Mouse (Mus musculus): ENCODE data around the gene Zfp37. TPM values are rescaled to one million over a fixed set of nuclear protein-coding genes. Genes with fewer than 3 reads are reported as not detected.
"Not testable (repeated sequence)": the region's sequence is repeated elsewhere in the genome, so short reads cannot be mapped to it uniquely, and the experiment has no call there.

Gene Zfp37
- polyA plus RNA-seq, 1 experiment = 0.50 TPM

DNA sequence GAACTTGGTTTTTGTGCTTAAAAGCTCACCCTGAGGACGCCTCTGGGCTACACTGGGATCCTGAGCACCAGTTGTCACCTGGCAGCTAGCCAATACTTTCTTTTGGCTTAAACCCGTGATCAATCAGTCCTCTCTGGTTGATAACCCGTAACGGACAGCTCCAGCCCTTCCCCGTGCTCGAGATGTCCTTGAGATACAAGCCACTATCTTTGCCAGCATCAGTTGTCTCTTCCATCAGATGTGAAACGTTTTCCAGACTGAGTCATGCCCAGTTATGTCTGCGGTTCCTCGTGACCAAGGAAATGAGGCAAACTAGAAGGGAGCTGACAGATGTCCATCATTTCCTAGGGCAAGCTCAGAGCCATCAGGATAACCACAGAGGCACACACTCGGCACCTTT is 36.3 kb upstream of the Zfp37 start:
- DNase-seq = no peak
- Histone ChIP-seq H3K27me3 (replicated peaks; ENCODE audit: control insufficient read depth, insufficient read depth, low read length) (no peaks in the 10 kb centered on the region), H3K27ac (ENCODE audit: insufficient read depth, low read depth, low read length) (no peak overlapping the region), H3K4me1 (ENCODE audit: control insufficient read depth, insufficient read depth, low read length) (no peaks in the 10 kb centered on the region), H3K36me3 (ENCODE audit: control insufficient read depth, insufficient read depth, low read length) (no peaks in the 10 kb centered on the region), H3K4me3 (ENCODE audit: insufficient read depth, low read depth, low read length) (no peak overlapping the region)
- no peak for TF ChIP-seq POLR2A (IDR thresholded peaks at IDR 0.05; ENCODE audit: low read depth, low read length)
- no peak for TF ChIP-seq CTCF (conservative IDR thresholded peaks at IDR 0.05; ENCODE audit: insufficient read depth, insufficient read length, low read depth, low read length)
- 58% methylated on average over 10 of the region's 10 CpGs for WGBS

DNA sequence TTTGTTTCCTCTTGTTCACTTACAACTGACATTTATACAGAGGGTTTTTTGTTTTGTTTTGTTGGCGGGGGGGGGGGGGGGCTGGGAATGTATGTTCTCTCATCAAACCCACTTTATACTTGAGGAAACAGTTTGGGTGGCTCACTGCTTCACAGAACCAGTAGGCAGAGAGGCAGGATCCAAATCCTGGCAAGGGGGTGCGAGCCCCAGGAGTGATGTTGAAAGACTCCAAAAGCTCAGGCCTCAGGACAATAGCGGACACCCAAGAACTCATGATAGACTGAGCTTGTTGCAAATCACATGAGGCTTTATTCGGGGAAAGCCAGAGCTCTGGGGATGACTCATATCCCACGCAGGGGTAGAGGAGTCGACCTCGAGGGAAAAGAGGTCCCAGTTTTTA is 35.2 kb upstream of the Zfp37 start:
- not testable (repeated sequence) for H3K36me3 ChIP-seq (ENCODE audit: control insufficient read depth, insufficient read depth, low read length); DNase-seq; H3K4me3 ChIP-seq (ENCODE audit: insufficient read depth, low read depth, low read length); H3K27me3 ChIP-seq (replicated peaks; ENCODE audit: control insufficient read depth, insufficient read depth, low read length); H3K4me1 ChIP-seq (ENCODE audit: control insufficient read depth, insufficient read depth, low read length); H3K27ac ChIP-seq (ENCODE audit: insufficient read depth, low read depth, low read length)
- 76% methylated on average over 7 of the region's 7 CpGs for WGBS

DNA sequence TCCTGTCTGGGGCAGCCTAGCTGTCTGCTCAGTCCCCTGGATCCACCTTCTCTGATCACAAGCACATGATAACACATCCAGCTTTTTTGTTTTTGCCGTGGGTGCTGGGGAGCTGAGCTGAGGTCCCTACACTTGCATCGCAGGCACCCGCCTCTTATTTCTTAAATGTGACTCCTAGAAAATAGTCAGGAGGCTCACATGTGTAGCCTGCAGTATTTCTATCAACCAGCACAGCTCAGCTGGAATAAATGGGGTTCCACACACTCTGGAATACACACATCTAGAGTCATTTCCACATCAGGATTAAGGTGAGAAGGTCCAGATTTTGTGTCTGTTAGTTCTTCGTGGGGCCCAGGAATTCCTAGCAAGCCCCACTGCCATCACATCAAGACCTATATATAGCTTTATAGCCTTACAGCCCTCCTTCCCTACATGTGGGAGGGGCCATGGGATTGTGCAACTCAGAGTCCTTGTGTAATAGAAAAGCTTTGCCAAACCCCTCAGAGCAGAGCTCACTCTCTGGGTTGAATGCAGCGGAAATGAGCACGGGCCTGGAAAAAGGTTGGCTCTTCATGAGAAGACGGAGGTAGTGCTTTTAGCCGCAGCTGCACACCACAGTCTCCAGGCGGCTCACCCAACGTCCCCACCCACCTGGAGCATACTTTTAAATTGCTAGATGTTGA is 34.4 kb upstream of the Zfp37 start:
- DNase-seq = no peak
- H3K27ac ChIP-seq (ENCODE audit: insufficient read depth, low read depth, low read length) = no peak overlapping the region
- 72% methylated on average over 10 of the region's 10 CpGs for WGBS
- no peaks in the 10 kb centered on the region for H3K4me1 ChIP-seq (ENCODE audit: control insufficient read depth, insufficient read depth, low read length)
- no peaks in the 10 kb centered on the region for H3K27me3 ChIP-seq (replicated peaks; ENCODE audit: control insufficient read depth, insufficient read depth, low read length)
- H3K4me3 ChIP-seq (ENCODE audit: insufficient read depth, low read depth, low read length) = no peak overlapping the region
- no peak for TF ChIP-seq CTCF (conservative IDR thresholded peaks at IDR 0.05; ENCODE audit: insufficient read depth, insufficient read length, low read depth, low read length)
- no peaks in the 10 kb centered on the region for H3K36me3 ChIP-seq (ENCODE audit: control insufficient read depth, insufficient read depth, low read length)

DNA sequence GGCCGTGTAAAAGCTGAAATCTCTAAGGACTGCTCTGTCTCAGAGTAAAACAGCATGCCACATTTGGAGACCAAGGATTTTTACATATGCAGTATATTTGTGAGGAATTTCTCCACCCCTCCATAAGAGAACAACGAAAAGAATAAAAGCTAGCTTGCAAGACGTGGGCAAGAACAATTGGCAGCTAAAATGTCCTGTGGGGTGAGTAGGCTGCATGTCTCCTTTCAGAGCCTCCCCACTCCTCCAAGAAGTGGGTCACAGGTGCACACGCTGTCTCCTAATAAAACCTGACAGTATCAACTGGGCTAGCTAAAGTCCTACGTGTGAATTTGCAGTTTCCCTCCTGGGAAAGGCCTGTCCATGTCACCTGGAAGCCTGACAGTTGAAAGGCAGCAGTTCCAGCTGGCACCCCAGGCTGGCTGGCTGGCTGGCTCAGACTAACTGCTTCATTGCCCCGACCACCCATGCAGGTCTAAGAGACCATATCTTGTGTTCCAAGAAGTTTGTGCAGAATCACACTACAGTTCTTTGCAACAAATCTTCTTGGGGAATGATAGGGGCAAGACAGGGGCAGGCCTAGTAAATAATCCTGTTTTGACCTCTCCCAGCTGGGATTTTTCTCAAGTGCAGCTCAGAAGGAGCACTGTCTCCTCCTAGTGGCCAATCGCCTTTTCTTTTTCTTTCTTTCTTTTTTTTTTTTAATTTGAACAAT is 32.4 kb upstream of the Zfp37 start:
- DNase-seq = peak; percentile 17
- Histone ChIP-seq H3K36me3 (ENCODE audit: control insufficient read depth, insufficient read depth, low read length) (no peaks in the 10 kb centered on the region), H3K27ac (ENCODE audit: insufficient read depth, low read depth, low read length) (no peak overlapping the region), H3K27me3 (replicated peaks; ENCODE audit: control insufficient read depth, insufficient read depth, low read length) (no peaks in the 10 kb centered on the region), H3K4me3 (ENCODE audit: insufficient read depth, low read depth, low read length) (no peak overlapping the region), H3K4me1 (ENCODE audit: control insufficient read depth, insufficient read depth, low read length) (no peaks in the 10 kb centered on the region)
- TF ChIP-seq CTCF (conservative IDR thresholded peaks at IDR 0.05; ENCODE audit: insufficient read depth, insufficient read length, low read depth, low read length) = peak; percentile 26; the same call in 1 of the 2 replicates
- TF ChIP-seq POLR2A (IDR thresholded peaks at IDR 0.05; ENCODE audit: low read depth, low read length) = no peak
- WGBS = 19% methylated on average over 7 of the region's 7 CpGs

DNA sequence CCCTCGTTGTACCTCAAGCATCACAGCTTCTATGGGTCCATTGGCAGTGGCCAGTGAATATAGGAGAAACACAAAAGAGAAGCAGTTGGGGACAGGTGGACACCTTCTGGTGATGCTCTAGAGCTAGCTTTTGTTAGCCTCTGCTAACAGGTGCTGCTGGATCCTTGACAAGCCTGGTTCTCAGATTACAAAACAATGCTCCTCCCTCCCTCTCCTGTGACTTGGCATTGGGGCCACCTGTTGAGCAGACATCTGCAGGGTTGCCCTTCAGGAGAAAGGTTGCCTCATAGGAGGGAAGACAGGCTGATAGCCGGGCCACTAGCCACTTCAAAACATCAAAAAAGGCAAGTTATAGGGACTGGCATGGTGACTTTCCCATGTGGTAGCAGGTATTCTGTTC is 31.4 kb upstream of the Zfp37 start, which contains the start of gene Slc31a2:
Slc31a2 (plus strand) TSS at position 287 of the 400 bp plus-strand sequence.
- DNase-seq = no peak
- 50% methylated on average over 2 of the region's 2 CpGs for WGBS
- H3K27ac ChIP-seq (ENCODE audit: insufficient read depth, low read depth, low read length) = no peak within 1 kb of the TSS
- no peaks in the 10 kb centered on the region for H3K36me3 ChIP-seq (ENCODE audit: control insufficient read depth, insufficient read depth, low read length)
- H3K4me3 ChIP-seq (ENCODE audit: insufficient read depth, low read depth, low read length) = no peak within 1 kb of the TSS
- no peaks in the 10 kb centered on the region for H3K27me3 ChIP-seq (replicated peaks; ENCODE audit: control insufficient read depth, insufficient read depth, low read length)
- H3K4me1 ChIP-seq (ENCODE audit: control insufficient read depth, insufficient read depth, low read length) = no peaks in the 10 kb centered on the region
- TF ChIP-seq CTCF (conservative IDR thresholded peaks at IDR 0.05; ENCODE audit: insufficient read depth, insufficient read length, low read depth, low read length) (no peak), POLR2A (IDR thresholded peaks at IDR 0.05; ENCODE audit: low read depth, low read length) (no peak)

DNA sequence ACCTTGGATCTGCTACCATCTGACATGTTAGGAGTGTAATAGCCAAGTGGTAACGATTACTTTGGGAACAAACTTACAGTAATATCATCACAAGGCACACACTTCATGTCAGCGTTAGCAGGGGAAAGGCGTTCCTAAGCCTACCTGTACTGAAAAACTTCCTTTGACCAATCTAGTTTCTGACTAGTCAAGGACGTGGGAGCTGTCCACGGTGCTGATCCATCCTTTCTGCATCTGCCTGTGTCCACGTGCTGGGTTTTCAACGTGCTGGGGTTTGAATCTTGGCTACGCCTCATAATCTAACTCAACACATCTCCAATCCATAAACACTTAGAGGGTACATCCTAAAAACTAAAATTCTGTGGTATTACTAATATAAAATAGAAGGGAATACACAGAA is 26.1 kb upstream of the Zfp37 start:
- H3K36me3 ChIP-seq (ENCODE audit: control insufficient read depth, insufficient read depth, low read length) = no peaks in the 10 kb centered on the region
- no peak overlapping the region for H3K4me3 ChIP-seq (ENCODE audit: insufficient read depth, low read depth, low read length)
- DNase-seq = peak; percentile 34
- no peak overlapping the region for H3K27ac ChIP-seq (ENCODE audit: insufficient read depth, low read depth, low read length)
- TF ChIP-seq POLR2A (IDR thresholded peaks at IDR 0.05; ENCODE audit: low read depth, low read length) (no peak), CTCF (conservative IDR thresholded peaks at IDR 0.05; ENCODE audit: insufficient read depth, insufficient read length, low read depth, low read length) (no peak)
- H3K4me1 ChIP-seq (ENCODE audit: control insufficient read depth, insufficient read depth, low read length) = no peaks in the 10 kb centered on the region
- no peaks in the 10 kb centered on the region for H3K27me3 ChIP-seq (replicated peaks; ENCODE audit: control insufficient read depth, insufficient read depth, low read length)
- WGBS = 19% methylated on average over 8 of the region's 8 CpGs

DNA sequence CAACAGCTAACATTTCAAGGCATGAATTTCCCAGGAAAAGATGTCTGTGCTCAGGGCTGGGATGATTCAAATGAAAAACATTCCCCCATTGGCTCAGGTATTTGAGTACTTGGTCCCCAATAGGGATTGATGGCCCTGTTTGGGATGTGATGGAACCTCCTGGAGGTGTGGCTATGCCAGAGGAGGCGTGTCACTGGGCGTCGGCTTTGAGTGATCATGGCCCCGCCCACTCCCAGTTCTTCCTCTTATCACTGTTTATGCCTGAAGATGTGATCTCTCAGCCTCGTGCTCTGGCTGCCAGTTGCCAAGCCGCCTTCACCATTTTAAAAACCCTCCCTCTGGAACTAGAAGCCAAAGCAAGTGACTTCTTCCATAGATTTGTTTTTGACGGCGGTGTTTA is 23.7 kb upstream of the Zfp37 start:
- TF ChIP-seq POLR2A (IDR thresholded peaks at IDR 0.05; ENCODE audit: low read depth, low read length) (no peak), CTCF (conservative IDR thresholded peaks at IDR 0.05; ENCODE audit: insufficient read depth, insufficient read length, low read depth, low read length) (no peak)
- no peaks in the 10 kb centered on the region for H3K27me3 ChIP-seq (replicated peaks; ENCODE audit: control insufficient read depth, insufficient read depth, low read length)
- no peaks in the 10 kb centered on the region for H3K4me1 ChIP-seq (ENCODE audit: control insufficient read depth, insufficient read depth, low read length)
- WGBS = 66% methylated on average over 8 of the region's 8 CpGs
- no peak overlapping the region for H3K4me3 ChIP-seq (ENCODE audit: insufficient read depth, low read depth, low read length)
- H3K36me3 ChIP-seq (ENCODE audit: control insufficient read depth, insufficient read depth, low read length) = no peaks in the 10 kb centered on the region
- DNase-seq = no peak
- no peak overlapping the region for H3K27ac ChIP-seq (ENCODE audit: insufficient read depth, low read depth, low read length)
